Mouse (Mus musculus): ENCODE data around the gene Hunk. TPM values are rescaled to one million over a fixed set of nuclear protein-coding genes. Genes with fewer than 3 reads are reported as not detected.

The Hunk gene
- total and polyA plus RNA-seq, 3 experiments: 0.01 TPM; not detected in 2

- Histone ChIP-seq H3K9ac (ENCODE audit: control insufficient read depth, low read depth, low read length, poor library complexity, severe bottlenecking) (no peak overlapping the region), H3K27ac (ENCODE audit: control insufficient read depth, low read depth, low read length) (no peak overlapping the region), H3K36me3 (ENCODE audit: control insufficient read depth in 1 of 2, insufficient read depth in 2 of 2, low read length in 2 of 2) (no peaks in the 10 kb centered on the region), H3K79me2 (ENCODE audit: control insufficient read depth, insufficient read depth, low read length, poor library complexity) (no peaks in the 10 kb centered on the region), H3K9me3 (replicated peaks; ENCODE audit: insufficient read depth, low read length) (no peaks in the 10 kb centered on the region), H3K4me3 (ENCODE audit: control insufficient read depth in 1 of 2, insufficient read depth in 1 of 2, low read depth in 2 of 2, low read length in 2 of 2) (no peak overlapping the region), H3K4me1 (ENCODE audit: control insufficient read depth in 1 of 2, insufficient read depth in 2 of 2, low read length in 2 of 2) (no peaks in the 10 kb centered on the region), H3K27me3 (ENCODE audit: control insufficient read depth in 1 of 2, insufficient read depth in 2 of 2, low read length in 2 of 2) (no peaks in the 10 kb centered on the region)
- TF ChIP-seq MAX (IDR thresholded peaks at IDR 0.05; ENCODE audit: low read length) (no peak), MEF2A (IDR thresholded peaks at IDR 0.05; ENCODE audit: extremely low read depth, insufficient replicate concordance, low read depth, low read length, poor library complexity, severe bottlenecking) (no peak), POLR2AphosphoS5 (IDR thresholded peaks at IDR 0.05; ENCODE audit: borderline replicate concordance, low read depth, low read length) (no peak), POLR2A (IDR thresholded peaks at IDR 0.05; ENCODE audit: control insufficient read depth in 1 of 2, insufficient read depth in 1 of 2, low read depth in 1 of 2, low read length in 2 of 2, poor library complexity in 1 of 2) (no peak), MAZ (IDR thresholded peaks at IDR 0.05; ENCODE audit: low read depth, low read length) (no peak), RAD21 (IDR thresholded peaks at IDR 0.05; ENCODE audit: low read depth, low read length) (no peak), NELFE (IDR thresholded peaks at IDR 0.05; ENCODE audit: low read depth, low read length) (no peak), SIN3A (IDR thresholded peaks at IDR 0.05; ENCODE audit: low read length) (no peak), ZNF384 (IDR thresholded peaks at IDR 0.05; ENCODE audit: low read depth, low read length) (no peak), TCF12 (IDR thresholded peaks at IDR 0.05; ENCODE audit: low read depth, low read length) (no peak)
- DNase-seq (ENCODE audit: low read depth, low spot score): no peak
Measured at GRCm38 (mm10) chr16:90485125-90485524, 99.3 kb downstream of the Hunk start.

GRCm38 (mm10) chr16:90485599-90485998, 99.8 kb downstream of the Hunk start:
- DNase-seq (ENCODE audit: low read depth, low spot score): no peak
- Histone ChIP-seq H3K9ac (ENCODE audit: control insufficient read depth, low read depth, low read length, poor library complexity, severe bottlenecking) (no peak overlapping the region), H3K36me3 (ENCODE audit: control insufficient read depth in 1 of 2, insufficient read depth in 2 of 2, low read length in 2 of 2) (no peaks in the 10 kb centered on the region), H3K4me1 (ENCODE audit: control insufficient read depth in 1 of 2, insufficient read depth in 2 of 2, low read length in 2 of 2) (no peaks in the 10 kb centered on the region), H3K4me3 (ENCODE audit: control insufficient read depth in 1 of 2, insufficient read depth in 1 of 2, low read depth in 2 of 2, low read length in 2 of 2) (no peak overlapping the region), H3K27ac (ENCODE audit: control insufficient read depth, low read depth, low read length) (no peak overlapping the region), H3K79me2 (ENCODE audit: control insufficient read depth, insufficient read depth, low read length, poor library complexity) (no peaks in the 10 kb centered on the region), H3K27me3 (ENCODE audit: control insufficient read depth in 1 of 2, insufficient read depth in 2 of 2, low read length in 2 of 2) (no peaks in the 10 kb centered on the region), H3K9me3 (replicated peaks; ENCODE audit: insufficient read depth, low read length) (no peaks in the 10 kb centered on the region)
- TF ChIP-seq RAD21 (IDR thresholded peaks at IDR 0.05; ENCODE audit: low read depth, low read length) (no peak), JUND (IDR thresholded peaks at IDR 0.05; ENCODE audit: low read depth, low read length) (no peak), MAFK (IDR thresholded peaks at IDR 0.05; ENCODE audit: borderline replicate concordance, low read depth, low read length) (no peak), TAL1 (IDR thresholded peaks at IDR 0.05; ENCODE audit: low read length) (no peak), RCOR1 (IDR thresholded peaks at IDR 0.05; ENCODE audit: low read depth, low read length) (no peak), HCFC1 (IDR thresholded peaks at IDR 0.05; ENCODE audit: low read depth, low read length) (no peak)

DNA sequence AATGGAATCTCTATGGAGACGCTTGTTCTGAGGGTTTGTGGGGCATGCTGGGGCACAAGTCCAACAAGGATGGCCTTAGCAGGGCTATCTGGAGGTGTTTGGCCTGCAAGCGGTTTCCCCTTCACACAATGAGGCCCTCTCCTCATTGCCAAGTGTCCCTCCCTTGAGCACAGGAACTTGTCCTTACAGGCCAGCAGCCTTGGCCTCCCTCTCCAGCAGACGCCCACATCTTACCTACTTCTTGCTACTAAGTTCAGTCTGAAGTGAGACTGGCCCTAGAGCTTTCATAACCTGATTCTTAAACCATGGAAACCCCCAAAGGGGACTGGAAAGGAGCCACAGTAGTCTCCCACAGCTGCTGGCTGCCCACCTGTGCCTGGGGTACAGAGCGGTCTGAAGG, 104.3 kb downstream of the Hunk start:
- Histone ChIP-seq H3K27me3 (ENCODE audit: control insufficient read depth in 1 of 2, insufficient read depth in 2 of 2, low read length in 2 of 2) (no peaks in the 10 kb centered on the region), H3K9ac (ENCODE audit: control insufficient read depth, low read depth, low read length, poor library complexity, severe bottlenecking) (no peak overlapping the region)
- no peak for TF ChIP-seq RAD21 (IDR thresholded peaks at IDR 0.05; ENCODE audit: low read depth, low read length)
- TF ChIP-seq HCFC1 (IDR thresholded peaks at IDR 0.05; ENCODE audit: low read depth, low read length): no peak

More for the DNA sequence above, 104.3 kb downstream of the Hunk start:
- Histone ChIP-seq H3K79me2 (ENCODE audit: control insufficient read depth, insufficient read depth, low read length, poor library complexity) (no peaks in the 10 kb centered on the region), H3K9me3 (replicated peaks; ENCODE audit: insufficient read depth, low read length) (no peaks in the 10 kb centered on the region), H3K4me1 (ENCODE audit: control insufficient read depth in 1 of 2, insufficient read depth in 2 of 2, low read length in 2 of 2) (no peaks in the 10 kb centered on the region), H3K4me3 (ENCODE audit: control insufficient read depth in 1 of 2, insufficient read depth in 1 of 2, low read depth in 2 of 2, low read length in 2 of 2) (no peak overlapping the region), H3K27ac (ENCODE audit: control insufficient read depth, low read depth, low read length) (no peak overlapping the region), H3K36me3 (ENCODE audit: control insufficient read depth in 1 of 2, insufficient read depth in 2 of 2, low read length in 2 of 2) (no peaks in the 10 kb centered on the region)
- no peak for DNase-seq (ENCODE audit: low read depth, low spot score)

Data from MEL (cell line).